Mouse (Mus musculus): ENCODE data around the gene Gm49325.
A peak's percentile ranks its signal among the peaks of the same experiment; 100 is the strongest.

Gene Gm49325

GRCm38 (mm10) chr10:77626036-77626435, 20.0 kb downstream of the Gm49325 start:
- DNase-seq (ENCODE audit: low read depth, low spot score) = no peak

DNA sequence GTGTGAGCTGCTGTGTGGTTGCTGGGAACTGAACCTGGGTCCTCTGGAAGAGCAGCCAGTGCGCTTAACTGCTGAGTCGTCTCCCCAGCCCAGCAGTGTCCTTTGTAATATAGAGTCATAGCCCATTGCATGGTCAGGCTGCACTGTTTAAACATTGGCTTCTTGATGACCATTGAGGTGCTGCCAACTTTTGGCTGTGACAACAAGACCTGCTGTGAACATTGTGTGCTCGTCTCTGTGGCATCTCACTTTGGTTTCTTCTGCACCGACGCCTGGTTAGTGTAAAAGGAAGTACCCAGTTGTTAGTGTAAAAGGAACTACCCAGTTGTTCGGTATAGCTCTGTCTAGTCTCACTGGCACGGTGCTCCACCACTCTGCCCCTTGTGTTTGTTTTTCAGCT, 20.6 kb downstream of the Gm49325 start:
- no peak for DNase-seq (ENCODE audit: low read depth, low spot score)

GRCm38 (mm10) chr10:77627497-77627896, 21.5 kb downstream of the Gm49325 start:
- peak; percentile 56 for DNase-seq (ENCODE audit: low read depth, low spot score)

DNA sequence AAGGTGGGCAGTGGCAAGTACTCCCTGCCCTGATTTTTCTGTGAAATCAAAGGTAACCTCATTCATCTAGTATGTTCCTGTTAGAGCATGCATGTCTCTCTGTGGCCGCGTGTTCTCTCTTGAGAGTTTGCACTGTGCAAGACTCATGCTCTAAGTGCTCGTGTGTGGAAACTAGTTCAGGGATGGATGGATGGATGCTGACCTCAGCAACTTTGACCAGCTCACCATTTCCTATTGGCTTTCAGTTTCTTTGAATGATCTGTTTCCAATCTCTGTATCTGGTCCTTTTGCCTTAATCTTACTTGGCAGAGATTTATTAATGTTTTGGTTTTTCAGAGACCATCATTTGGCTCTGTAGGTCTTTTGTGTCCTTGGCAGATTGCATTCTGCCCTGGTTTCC, 23.2 kb downstream of the Gm49325 start:
- no peak for DNase-seq (ENCODE audit: low read depth, low spot score)

DNA sequence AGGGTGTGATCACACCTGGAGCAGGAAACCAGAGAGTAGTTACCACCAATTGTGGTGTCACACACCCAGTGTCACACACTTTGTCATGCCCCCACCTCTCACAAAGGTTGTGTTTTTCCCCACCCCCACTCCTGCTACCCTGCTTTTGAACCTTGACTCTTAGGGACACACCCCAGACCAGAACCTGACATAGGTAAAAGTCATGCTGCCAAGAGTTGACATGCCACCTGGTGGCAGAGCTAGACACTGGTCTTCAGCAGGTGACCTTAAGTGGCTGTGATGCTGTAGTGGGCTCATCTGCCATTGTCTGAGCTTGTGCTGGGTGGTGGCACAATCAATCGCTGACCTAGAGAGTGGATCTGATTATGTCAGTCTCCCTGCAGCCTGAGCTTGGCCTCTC, 24.0 kb downstream of the Gm49325 start:
- no peak for DNase-seq (ENCODE audit: low read depth, low spot score)

GRCm38 (mm10) chr10:77634016-77634415, 28.0 kb downstream of the Gm49325 start:
- DNase-seq (ENCODE audit: low read depth, low spot score) = no peak

DNA sequence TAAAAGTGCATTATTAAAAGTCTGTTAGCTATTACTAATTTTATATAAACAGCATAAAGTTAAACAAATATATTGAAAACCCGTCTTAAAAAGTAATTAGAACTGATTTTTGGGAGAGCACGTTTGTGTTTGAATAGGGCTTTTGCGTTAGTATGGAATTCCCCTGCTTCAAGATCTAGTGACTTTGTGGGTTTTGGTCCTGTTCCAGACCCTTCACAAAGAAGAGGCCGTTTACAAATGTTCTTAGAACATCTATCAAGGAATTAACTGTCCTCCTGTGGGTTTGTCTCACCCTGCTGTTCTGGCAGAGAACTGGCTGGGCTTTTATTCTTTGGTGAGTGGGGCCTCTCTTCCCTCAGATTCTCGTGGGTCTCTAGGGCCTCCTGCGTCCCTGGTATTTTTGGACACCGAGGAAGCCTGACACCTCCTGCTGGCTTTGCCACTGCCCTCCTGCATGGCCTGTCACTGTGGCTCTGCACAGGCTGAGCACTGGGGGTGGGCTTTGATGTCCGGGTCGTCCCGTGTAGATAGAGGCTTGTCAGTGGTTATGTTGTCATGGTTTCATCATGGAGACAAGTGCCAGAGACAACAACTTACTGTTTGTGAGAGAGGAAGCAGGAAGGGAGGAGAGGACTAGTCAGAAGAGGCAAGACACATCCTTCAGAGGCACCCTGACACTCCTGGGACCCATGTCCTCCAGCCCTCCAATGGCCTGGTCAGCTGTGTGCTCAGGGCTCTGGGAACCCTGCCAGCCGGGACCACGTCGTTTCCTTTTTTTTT, 28.6 kb downstream of the Gm49325 start:
- no peak for DNase-seq (ENCODE audit: low read depth, low spot score)

DNA sequence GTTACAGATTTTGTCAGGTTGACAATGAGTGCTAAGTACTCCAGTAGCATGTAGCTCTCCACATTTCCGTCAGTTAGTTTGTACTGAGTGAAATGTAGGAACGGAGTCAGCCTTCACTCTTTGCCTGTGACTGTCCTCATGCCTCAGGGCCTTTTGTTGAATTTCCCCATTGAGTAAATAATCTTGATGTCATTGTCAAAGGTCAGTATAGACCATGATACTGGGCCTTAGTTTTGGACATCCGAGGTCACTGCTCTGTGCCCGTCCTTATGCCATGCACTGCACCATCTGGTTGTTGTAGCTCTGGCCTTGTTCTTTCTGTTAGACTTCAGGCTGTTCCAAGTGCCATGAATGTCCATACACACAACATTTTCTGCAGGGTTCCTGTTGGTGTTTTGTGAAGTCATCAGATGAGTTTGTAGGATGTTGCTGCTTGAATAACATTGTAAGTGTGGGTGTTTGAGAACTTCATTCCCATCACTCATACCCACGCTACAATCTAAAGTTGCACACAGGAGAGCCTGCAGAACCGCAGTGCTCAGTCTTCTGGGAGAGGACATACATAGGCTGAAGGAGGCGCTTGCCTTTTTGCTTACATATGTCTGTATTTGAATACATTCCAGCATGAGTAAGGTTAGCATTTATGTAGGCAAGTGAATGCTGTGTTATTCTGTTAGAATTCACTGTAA, 30.4 kb downstream of the Gm49325 start:
- no peak for DNase-seq (ENCODE audit: low read depth, low spot score)

GRCm38 (mm10) chr10:77638956-77639355, 33.0 kb downstream of the Gm49325 start:
- DNase-seq (ENCODE audit: low read depth, low spot score) = no peak

- no peak for DNase-seq (ENCODE audit: low read depth, low spot score)
Observed at GRCm38 (mm10) chr10:77643160-77643559, 37.2 kb downstream of the Gm49325 start.

DNA sequence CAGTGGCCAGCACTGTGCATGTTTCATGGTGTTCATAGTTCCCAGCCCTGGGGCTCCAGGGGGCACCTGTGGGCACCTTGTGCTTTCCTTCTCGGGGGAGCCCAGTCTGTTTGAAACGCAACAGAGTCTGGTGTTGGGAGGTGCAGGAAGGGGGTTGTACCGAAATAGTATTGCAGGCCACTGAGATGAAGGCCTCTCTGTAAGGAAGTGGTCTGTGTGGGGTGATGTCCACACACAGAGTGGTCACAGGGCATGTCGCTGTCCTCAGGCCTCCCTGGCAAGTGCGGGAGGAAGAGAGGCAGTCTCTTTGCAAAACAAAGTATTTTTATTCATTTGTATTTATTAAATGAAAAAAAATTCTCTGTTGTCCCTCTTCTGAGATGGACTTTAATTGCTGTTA, 39.6 kb downstream of the Gm49325 start:
- no peak for DNase-seq (ENCODE audit: low read depth, low spot score)

GRCm38 (mm10) chr10:77647461-77647860, 41.5 kb downstream of the Gm49325 start:
- DNase-seq (ENCODE audit: low read depth, low spot score) = no peak

GRCm38 (mm10) chr10:77647901-77648300, 41.9 kb downstream of the Gm49325 start:
- no peak for DNase-seq (ENCODE audit: low read depth, low spot score)

DNA sequence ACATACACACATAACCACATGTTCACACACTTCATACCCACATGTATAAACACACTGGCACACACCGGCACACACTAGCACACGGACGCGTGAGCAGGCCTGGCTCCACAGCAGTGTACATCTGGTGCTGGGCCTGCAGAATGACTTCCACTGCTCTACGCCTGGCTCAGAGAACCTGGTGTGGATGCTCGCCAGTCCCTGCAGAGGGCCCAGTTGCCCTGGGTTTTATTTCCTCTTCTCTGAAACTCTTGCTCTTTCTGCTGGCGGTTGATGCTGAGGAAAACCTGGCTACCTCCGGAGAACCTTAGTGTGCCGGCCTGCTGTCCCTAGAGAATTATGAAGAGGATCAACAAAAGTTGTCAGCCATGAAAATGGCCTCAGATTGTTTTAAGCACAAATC, 46.0 kb downstream of the Gm49325 start:
- no peak for DNase-seq (ENCODE audit: low read depth, low spot score)

- no peak for DNase-seq (ENCODE audit: low read depth, low spot score)
Observed at GRCm38 (mm10) chr10:77658286-77658994, 52.4 kb downstream of the Gm49325 start.

DNA sequence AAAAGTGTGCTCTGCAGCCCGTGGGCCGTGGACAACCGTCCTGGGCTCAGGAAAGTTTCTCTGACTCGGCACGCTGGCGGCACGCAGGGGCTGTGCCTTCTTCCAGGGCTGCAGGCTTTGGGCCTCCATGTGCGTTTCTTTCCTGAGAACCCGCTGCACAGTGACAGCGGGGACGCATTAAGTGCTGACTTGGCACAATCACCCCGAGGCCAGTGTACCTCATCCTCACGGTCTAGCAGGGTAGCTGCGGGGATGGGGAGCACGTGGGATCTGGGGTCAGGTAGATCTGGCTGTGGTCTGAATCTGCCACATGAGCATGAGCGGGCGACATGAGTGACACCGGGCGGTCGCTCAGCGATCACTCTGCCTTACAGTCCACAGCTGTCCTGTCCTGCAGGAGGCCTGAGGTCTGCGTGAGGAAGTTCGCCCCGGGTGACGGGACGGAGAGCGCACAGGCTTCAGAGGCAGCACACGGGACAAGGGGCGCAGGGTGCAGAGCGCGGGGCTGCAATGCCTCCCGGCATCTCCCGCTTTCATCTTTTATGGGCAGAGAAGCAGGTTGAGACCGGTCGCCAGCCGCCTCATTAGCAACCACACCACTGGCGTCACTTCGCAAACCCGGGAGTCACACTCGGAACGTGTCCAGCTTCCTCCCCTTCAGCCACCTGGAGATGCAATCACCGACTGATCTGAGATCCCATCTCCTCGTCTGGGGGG, 58.1 kb downstream of the Gm49325 start:
- DNase-seq (ENCODE audit: low read depth, low spot score) = no peak

GRCm38 (mm10) chr10:77666342-77666741, 60.3 kb downstream of the Gm49325 start:
- no peak for DNase-seq (ENCODE audit: low read depth, low spot score)

DNA sequence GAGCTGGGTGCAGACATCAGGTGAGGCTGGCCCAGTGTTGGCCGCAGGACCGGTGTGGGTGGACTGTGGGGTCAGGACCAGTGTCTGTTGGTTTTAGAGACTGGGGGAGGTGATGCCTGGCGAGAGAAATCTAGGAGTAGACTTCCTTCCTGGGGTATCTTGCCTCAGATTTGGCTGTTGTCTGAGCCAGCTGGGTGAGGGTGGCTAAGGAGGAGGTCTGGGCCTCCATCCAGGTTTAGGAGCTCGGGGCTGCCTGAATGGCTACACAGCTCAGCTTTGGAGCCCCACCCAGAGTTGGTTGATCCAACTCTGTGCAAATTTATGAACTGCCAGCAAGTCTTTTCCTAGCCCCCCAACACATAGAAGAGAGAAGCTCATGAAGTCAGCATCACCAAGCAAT, 61.4 kb downstream of the Gm49325 start:
- DNase-seq (ENCODE audit: low read depth, low spot score) = no peak

DNA sequence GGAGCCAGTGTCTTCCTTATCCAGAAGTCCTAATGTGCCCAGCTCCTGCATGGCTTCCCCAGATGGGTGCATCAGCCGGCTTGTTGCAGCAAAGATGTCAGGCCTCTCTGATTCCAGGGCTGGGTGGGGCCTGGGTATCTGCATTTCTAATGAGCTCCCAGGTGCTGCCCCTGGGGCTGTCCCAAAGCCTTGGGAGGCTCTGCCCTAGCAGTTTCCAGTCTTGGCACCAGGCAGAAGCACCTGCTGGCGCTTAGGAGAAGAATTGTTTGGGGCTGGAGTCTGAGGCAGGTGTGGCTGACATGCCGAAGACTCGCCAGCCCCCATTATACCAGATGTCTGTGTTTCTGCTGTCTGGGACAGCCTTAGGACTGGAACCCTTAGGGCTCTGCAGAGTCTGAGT, 64.7 kb downstream of the Gm49325 start:
- DNase-seq (ENCODE audit: low read depth, low spot score) = no peak

DNA sequence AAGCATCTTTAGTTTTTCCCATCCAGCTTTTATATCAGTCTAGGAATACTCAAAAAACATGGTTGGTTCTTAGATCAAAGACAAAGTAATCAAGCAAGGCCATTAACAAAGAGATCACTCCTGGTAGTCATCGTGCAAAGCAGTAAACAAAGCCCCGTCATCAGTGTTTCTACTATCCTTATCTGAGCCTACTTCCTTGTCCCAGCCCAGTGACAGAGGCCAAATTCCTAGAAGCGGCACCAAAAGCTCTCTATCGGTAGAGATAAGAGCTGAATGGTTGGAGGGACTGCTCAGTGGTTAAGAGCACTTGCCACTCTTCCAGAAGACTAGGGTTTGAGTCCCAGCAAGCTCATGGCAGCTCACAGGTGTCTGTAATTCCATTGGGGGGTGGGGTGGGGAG, 65.5 kb downstream of the Gm49325 start:
- DNase-seq (ENCODE audit: low read depth, low spot score) = no peak

- DNase-seq (ENCODE audit: low read depth, low spot score) = no peak
Observed at GRCm38 (mm10) chr10:77673765-77674164, 67.8 kb downstream of the Gm49325 start.

GRCm38 (mm10) chr10:77677562-77677961, 71.6 kb downstream of the Gm49325 start:
- DNase-seq (ENCODE audit: low read depth, low spot score) = no peak
